Mouse (Mus musculus): ENCODE measurements at regions not wholly inside any gene's neighbourhood (a gene's known extent, or its start where the extent isn't known, plus 50 kb on each side); places are given as distances from the start of the nearest gene placed in this dataset.

DNA sequence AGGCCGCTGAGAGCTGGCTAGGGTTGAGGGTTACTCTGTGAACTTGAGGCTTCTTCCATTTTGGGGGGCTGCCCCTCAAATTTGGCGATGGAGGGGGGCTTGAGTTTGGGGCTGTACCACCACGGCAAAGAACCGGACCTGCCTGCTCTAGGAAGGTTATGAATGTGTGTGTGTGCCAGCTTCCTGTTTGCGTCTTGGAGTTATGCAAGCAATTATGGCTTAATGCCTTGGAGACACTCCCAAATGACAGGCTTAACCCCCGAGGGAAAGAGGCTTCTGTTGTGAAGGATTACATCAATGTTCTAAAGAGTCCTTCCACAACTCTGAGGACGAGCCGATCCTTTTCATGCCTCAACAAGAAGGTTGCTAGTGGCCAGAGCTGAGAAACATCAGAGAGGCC is 294.1 kb downstream of the Bcl11a start:
- 34% methylated on average over 8 of the region's 8 CpGs for WGBS
- no peak overlapping the region for H3K4me2 ChIP-seq (ENCODE audit: low read depth, low read length)
- H3K27ac ChIP-seq (ENCODE audit: low read depth, low read length) = peak overlapping the region; percentile 22; the same call in 1 of the 2 replicates
- no peaks in the 10 kb centered on the region for H3K27me3 ChIP-seq (ENCODE audit: control insufficient read depth, insufficient read depth, low read length)
- ATAC-seq (ENCODE audit: low read depth) = peak; percentile 3; the same call in 1 of the 2 replicates
- H3K4me1 ChIP-seq (ENCODE audit: control insufficient read depth, insufficient read depth, low read length) = peaks cover 28% of the 10 kb centered on the region
- H3K9me3 ChIP-seq (ENCODE audit: control insufficient read depth, low read length) = no peaks in the 10 kb centered on the region
- H3K4me3 ChIP-seq (ENCODE audit: low read depth, low read length) = no peak overlapping the region
- no peaks in the 10 kb centered on the region for H3K36me3 ChIP-seq (ENCODE audit: control insufficient read depth, insufficient read depth, low read length)
- H3K9ac ChIP-seq (replicated peaks; ENCODE audit: low read depth, low read length) = no peak overlapping the region

DNA sequence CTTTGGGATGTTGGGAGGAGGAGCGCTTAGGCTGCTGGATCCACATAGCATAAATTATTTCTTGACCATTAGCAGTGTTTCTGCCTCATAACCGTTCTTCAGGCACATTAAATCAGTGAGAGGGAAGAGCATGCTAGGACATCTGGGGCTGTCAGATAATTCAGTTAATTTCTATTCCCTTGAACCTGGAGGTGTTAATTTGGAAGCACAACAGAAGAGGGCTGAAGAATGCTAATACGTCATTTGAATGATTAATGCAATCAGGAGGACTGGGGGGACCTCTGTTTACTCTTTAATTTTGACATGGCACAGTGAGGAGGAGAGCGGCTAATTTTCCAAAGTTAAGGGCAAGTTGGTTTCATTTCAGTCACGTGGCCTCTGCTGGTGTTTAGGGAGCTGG is 294.8 kb downstream of the Bcl11a start:
- no peak overlapping the region for H3K4me2 ChIP-seq (ENCODE audit: low read depth, low read length)
- no peaks in the 10 kb centered on the region for H3K9me3 ChIP-seq (ENCODE audit: control insufficient read depth, low read length)
- WGBS = 30% methylated on average over 5 of the region's 5 CpGs
- H3K27ac ChIP-seq (ENCODE audit: low read depth, low read length) = peak overlapping the region; percentile 40; the same call in 1 of the 2 replicates
- H3K4me3 ChIP-seq (ENCODE audit: low read depth, low read length) = no peak overlapping the region
- no peak for ATAC-seq (ENCODE audit: low read depth)
- H3K36me3 ChIP-seq (ENCODE audit: control insufficient read depth, insufficient read depth, low read length) = no peaks in the 10 kb centered on the region
- no peaks in the 10 kb centered on the region for H3K27me3 ChIP-seq (ENCODE audit: control insufficient read depth, insufficient read depth, low read length)
- H3K4me1 ChIP-seq (ENCODE audit: control insufficient read depth, insufficient read depth, low read length) = peaks cover 28% of the 10 kb centered on the region
- H3K9ac ChIP-seq (replicated peaks; ENCODE audit: low read depth, low read length) = no peak overlapping the region

DNA sequence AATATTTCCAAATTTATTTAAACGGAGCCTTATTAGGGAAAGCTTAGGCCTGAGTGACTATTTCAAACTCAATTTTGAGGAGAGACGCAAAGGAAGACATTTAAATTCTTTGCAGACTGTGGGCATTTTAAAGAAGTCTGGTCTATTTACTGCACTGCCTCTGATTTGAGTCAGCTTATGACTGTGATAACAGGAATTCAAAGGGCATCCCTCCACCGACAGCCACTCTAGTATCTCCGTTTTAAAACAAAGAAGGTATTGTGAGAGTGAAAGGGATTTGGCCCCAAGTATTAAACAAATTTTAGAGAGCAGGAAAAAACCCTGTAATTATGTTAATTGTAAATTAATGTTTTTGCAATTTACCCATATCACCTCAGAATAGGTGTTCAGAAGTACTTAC is 295.4 kb downstream of the Bcl11a start:
- Histone ChIP-seq H3K9ac (replicated peaks; ENCODE audit: low read depth, low read length) (no peak overlapping the region), H3K9me3 (ENCODE audit: control insufficient read depth, low read length) (no peaks in the 10 kb centered on the region), H3K36me3 (ENCODE audit: control insufficient read depth, insufficient read depth, low read length) (no peaks in the 10 kb centered on the region), H3K27ac (ENCODE audit: low read depth, low read length) (no peak overlapping the region), H3K4me2 (ENCODE audit: low read depth, low read length) (no peak overlapping the region), H3K27me3 (ENCODE audit: control insufficient read depth, insufficient read depth, low read length) (no peaks in the 10 kb centered on the region), H3K4me1 (ENCODE audit: control insufficient read depth, insufficient read depth, low read length) (peaks cover 28% of the 10 kb centered on the region), H3K4me3 (ENCODE audit: low read depth, low read length) (no peak overlapping the region)
- no peak for ATAC-seq (ENCODE audit: low read depth)
- 53% methylated on average over 4 of the region's 4 CpGs for WGBS

DNA sequence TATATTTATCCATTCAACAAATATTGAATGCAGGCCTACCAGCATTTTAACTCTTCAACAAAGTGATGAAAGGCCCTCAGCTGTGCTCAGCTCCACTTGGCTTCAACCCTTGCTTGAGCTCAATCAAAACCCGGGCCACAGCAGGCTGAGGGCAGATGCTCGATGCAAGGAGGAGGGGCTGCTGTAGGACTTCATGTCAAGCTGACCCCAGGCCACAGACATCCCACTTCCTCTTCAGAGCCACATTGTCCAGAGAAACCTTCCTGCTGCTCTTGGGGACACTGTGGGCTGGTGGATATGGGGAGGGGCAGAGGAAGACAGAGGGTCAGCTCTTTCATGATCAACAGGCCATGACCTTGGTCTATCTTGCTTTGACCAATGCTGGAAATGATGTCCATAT is 299.7 kb downstream of the Bcl11a start:
- Histone ChIP-seq H3K27me3 (ENCODE audit: control insufficient read depth, insufficient read depth, low read length) (no peaks in the 10 kb centered on the region), H3K9ac (replicated peaks; ENCODE audit: low read depth, low read length) (no peak overlapping the region), H3K27ac (ENCODE audit: low read depth, low read length) (no peak overlapping the region), H3K4me1 (ENCODE audit: control insufficient read depth, insufficient read depth, low read length) (peaks cover 7% of the 10 kb centered on the region), H3K4me2 (ENCODE audit: low read depth, low read length) (no peak overlapping the region), H3K36me3 (ENCODE audit: control insufficient read depth, insufficient read depth, low read length) (no peaks in the 10 kb centered on the region), H3K4me3 (ENCODE audit: low read depth, low read length) (no peak overlapping the region), H3K9me3 (ENCODE audit: control insufficient read depth, low read length) (no peaks in the 10 kb centered on the region)
- no peak for ATAC-seq (ENCODE audit: low read depth)
- WGBS = 63% methylated on average over 2 of the region's 2 CpGs

DNA sequence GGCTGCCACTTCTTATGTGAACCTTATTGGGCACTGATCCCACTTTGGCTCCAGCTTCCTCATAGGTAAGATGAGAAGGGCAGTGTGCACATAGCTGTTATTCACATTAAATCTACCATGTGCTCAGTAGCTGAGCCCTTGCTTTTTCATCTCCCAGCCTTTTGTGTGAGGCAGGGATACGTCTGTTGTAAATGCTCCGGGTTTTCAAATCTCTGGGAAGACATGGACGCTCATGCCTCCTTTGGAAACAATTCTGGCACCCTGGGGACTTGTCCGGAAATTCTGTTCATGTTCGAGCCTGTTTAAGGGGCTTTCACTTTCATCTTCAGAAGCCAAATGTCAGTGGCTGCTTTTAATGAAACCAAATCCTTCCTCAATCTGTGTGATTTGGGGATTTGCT is 312.7 kb downstream of the Bcl11a start:
- H3K4me2 ChIP-seq (ENCODE audit: low read depth, low read length) = no peak overlapping the region
- H3K4me1 ChIP-seq (ENCODE audit: control insufficient read depth, insufficient read depth, low read length) = no peaks in the 10 kb centered on the region
- H3K27me3 ChIP-seq (ENCODE audit: control insufficient read depth, insufficient read depth, low read length) = no peaks in the 10 kb centered on the region
- H3K36me3 ChIP-seq (ENCODE audit: control insufficient read depth, insufficient read depth, low read length) = no peaks in the 10 kb centered on the region
- no peak overlapping the region for H3K4me3 ChIP-seq (ENCODE audit: low read depth, low read length)
- ATAC-seq (ENCODE audit: low read depth) = no peak
- no peak overlapping the region for H3K9ac ChIP-seq (replicated peaks; ENCODE audit: low read depth, low read length)
- 58% methylated on average over 5 of the region's 5 CpGs for WGBS
- no peak overlapping the region for H3K27ac ChIP-seq (ENCODE audit: low read depth, low read length)
- H3K9me3 ChIP-seq (ENCODE audit: control insufficient read depth, low read length) = no peaks in the 10 kb centered on the region

DNA sequence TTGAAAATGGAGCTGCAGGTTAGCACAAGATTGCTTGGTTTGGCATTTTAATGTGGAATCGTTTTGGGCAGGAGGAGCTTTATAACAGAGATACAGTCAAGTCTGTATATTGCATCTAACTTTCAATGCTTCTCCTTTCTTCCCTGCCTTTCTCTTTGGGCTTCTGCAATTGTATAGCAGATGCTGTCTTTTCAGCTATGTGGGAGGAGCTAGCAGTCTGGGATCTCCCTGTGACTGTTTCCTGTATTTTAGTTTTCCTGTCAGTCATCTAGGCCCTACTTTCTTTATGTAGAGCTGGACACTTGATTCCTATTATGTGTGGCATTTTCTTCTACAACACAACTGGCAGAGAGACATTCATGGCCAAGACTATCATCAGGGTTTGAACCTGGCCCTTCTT is 313.5 kb downstream of the Bcl11a start:
- H3K9me3 ChIP-seq (ENCODE audit: control insufficient read depth, low read length) = no peaks in the 10 kb centered on the region
- no peak overlapping the region for H3K9ac ChIP-seq (replicated peaks; ENCODE audit: low read depth, low read length)
- no peak for ATAC-seq (ENCODE audit: low read depth)
- no peaks in the 10 kb centered on the region for H3K4me1 ChIP-seq (ENCODE audit: control insufficient read depth, insufficient read depth, low read length)
- no peaks in the 10 kb centered on the region for H3K27me3 ChIP-seq (ENCODE audit: control insufficient read depth, insufficient read depth, low read length)
- H3K4me3 ChIP-seq (ENCODE audit: low read depth, low read length) = no peak overlapping the region
- 70% methylated on average over 1 of the region's 1 CpGs for whole genome bisulfite sequencing
- H3K27ac ChIP-seq (ENCODE audit: low read depth, low read length) = no peak overlapping the region
- no peak overlapping the region for H3K4me2 ChIP-seq (ENCODE audit: low read depth, low read length)
- no peaks in the 10 kb centered on the region for H3K36me3 ChIP-seq (ENCODE audit: control insufficient read depth, insufficient read depth, low read length)

DNA sequence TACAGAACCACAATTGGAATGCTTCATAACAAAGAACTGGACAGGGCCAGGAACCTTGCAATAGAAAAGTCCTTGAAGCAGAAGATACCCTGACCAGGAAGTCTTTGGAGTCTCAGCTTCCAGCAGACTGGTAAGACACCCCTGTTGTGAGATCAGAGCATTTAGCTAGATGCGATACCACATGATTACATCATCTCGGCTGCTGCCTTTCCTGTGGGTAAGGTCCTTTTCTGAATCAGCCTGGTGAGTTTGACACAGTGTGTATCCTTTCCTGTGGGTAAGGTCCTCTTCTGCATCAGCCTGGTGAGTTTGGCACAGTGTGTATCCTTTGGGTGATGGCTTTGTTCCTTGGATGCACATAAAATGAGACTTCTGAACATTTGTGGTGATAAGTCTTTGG is 317.6 kb downstream of the Bcl11a start:
- Histone ChIP-seq H3K9me3 (ENCODE audit: control insufficient read depth, low read length) (no peaks in the 10 kb centered on the region), H3K4me3 (ENCODE audit: low read depth, low read length) (no peak overlapping the region), H3K27me3 (ENCODE audit: control insufficient read depth, insufficient read depth, low read length) (no peaks in the 10 kb centered on the region), H3K9ac (replicated peaks; ENCODE audit: low read depth, low read length) (no peak overlapping the region), H3K4me1 (ENCODE audit: control insufficient read depth, insufficient read depth, low read length) (no peaks in the 10 kb centered on the region), H3K4me2 (ENCODE audit: low read depth, low read length) (no peak overlapping the region), H3K27ac (ENCODE audit: low read depth, low read length) (no peak overlapping the region), H3K36me3 (ENCODE audit: control insufficient read depth, insufficient read depth, low read length) (no peaks in the 10 kb centered on the region)
- no peak for ATAC-seq (ENCODE audit: low read depth)
- 98% methylated on average over 2 of the region's 2 CpGs for WGBS

DNA sequence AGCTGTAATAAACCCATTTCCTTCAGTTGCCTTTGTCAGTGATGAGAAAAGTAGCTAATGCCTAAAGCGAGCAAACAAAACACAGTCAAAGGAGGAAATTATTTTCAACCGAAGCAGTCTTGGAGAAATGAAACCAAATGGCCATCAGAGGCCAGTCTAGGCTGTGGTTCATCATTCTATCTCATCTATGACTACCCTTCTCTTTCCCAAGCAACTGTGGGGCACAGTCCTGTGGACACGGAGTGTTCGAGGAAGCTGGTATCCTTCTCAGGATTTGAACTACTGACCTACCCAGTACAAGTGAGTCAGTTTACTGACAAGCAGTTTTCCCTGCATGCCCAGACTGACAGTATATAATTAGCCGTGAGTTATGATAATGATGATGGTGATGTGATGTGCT is 319.1 kb downstream of the Bcl11a start:
- Histone ChIP-seq H3K27ac (ENCODE audit: low read depth, low read length) (no peak overlapping the region), H3K4me3 (ENCODE audit: low read depth, low read length) (no peak overlapping the region), H3K4me2 (ENCODE audit: low read depth, low read length) (no peak overlapping the region), H3K9me3 (ENCODE audit: control insufficient read depth, low read length) (no peaks in the 10 kb centered on the region), H3K9ac (replicated peaks; ENCODE audit: low read depth, low read length) (no peak overlapping the region), H3K36me3 (ENCODE audit: control insufficient read depth, insufficient read depth, low read length) (no peaks in the 10 kb centered on the region), H3K27me3 (ENCODE audit: control insufficient read depth, insufficient read depth, low read length) (no peaks in the 10 kb centered on the region), H3K4me1 (ENCODE audit: control insufficient read depth, insufficient read depth, low read length) (no peaks in the 10 kb centered on the region)
- ATAC-seq (ENCODE audit: low read depth) = no peak
- WGBS = 92% methylated on average over 5 of the region's 5 CpGs

DNA sequence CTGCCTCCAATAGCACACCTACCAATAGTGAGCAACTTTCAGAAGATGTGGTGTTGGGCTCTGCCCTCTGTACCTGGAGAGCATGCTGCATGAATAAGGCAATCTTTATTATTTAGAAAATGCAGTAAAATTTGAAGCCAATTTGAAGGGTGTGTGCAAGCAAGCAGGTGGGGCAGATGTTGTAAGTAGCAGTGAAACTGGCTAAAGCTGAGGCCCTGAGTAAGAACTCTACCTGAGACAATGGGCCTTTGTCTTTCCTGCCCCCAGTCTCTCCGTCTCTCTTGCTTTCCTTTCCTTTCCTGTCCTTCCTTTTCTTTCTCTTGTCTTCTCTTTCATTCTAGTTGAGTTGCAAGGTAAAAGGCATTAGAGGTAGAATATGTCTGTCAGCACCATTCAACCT is 319.9 kb downstream of the Bcl11a start:
- 61% methylated on average over 1 of the region's 1 CpGs for WGBS
- Histone ChIP-seq H3K4me3 (ENCODE audit: low read depth, low read length) (no peak overlapping the region), H3K4me2 (ENCODE audit: low read depth, low read length) (no peak overlapping the region), H3K4me1 (ENCODE audit: control insufficient read depth, insufficient read depth, low read length) (no peaks in the 10 kb centered on the region), H3K9ac (replicated peaks; ENCODE audit: low read depth, low read length) (no peak overlapping the region), H3K9me3 (ENCODE audit: control insufficient read depth, low read length) (no peaks in the 10 kb centered on the region), H3K27ac (ENCODE audit: low read depth, low read length) (no peak overlapping the region), H3K27me3 (ENCODE audit: control insufficient read depth, insufficient read depth, low read length) (no peaks in the 10 kb centered on the region), H3K36me3 (ENCODE audit: control insufficient read depth, insufficient read depth, low read length) (no peaks in the 10 kb centered on the region)
- no peak for ATAC-seq (ENCODE audit: low read depth)

DNA sequence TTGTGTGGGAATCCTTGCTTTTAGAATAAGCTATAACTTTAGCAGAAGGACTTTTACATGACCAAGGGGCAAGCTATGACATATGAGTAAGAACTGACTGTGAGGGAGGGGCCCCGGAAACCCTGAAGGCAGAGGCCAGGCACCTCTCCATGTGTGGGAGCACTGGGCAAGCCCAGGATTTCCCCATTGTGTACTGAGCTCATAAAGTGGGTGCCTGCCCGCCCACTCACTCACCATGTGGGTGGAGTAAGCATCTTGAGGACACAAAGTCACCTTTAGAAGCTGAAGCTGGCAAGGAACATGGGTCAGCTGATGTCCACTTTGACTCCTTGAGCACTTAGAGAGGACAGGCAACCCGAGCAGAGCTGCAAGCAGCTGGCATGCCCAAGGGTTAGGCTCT is 323.3 kb downstream of the Bcl11a start:
- no peak overlapping the region for H3K27ac ChIP-seq (ENCODE audit: low read depth, low read length)

More for the DNA sequence above, 323.3 kb downstream of the Bcl11a start:
- H3K4me2 ChIP-seq (ENCODE audit: low read depth, low read length) = no peak overlapping the region
- H3K4me3 ChIP-seq (ENCODE audit: low read depth, low read length) = no peak overlapping the region
- no peaks in the 10 kb centered on the region for H3K4me1 ChIP-seq (ENCODE audit: control insufficient read depth, insufficient read depth, low read length)
- H3K9me3 ChIP-seq (ENCODE audit: control insufficient read depth, low read length) = no peaks in the 10 kb centered on the region
- H3K9ac ChIP-seq (replicated peaks; ENCODE audit: low read depth, low read length) = no peak overlapping the region
- no peak for ATAC-seq (ENCODE audit: low read depth)
- no peaks in the 10 kb centered on the region for H3K36me3 ChIP-seq (ENCODE audit: control insufficient read depth, insufficient read depth, low read length)
- WGBS = 86% methylated on average over 3 of the region's 3 CpGs
- no peaks in the 10 kb centered on the region for H3K27me3 ChIP-seq (ENCODE audit: control insufficient read depth, insufficient read depth, low read length)

Data from neural tube, embryonic 14.5 days (tissue).